Mouse (Mus musculus) lung, postnatal 0 days (tissue): ENCODE results near the gene Cdc42bpb.

Experiments used
- CTCF ChIP-seq: IDR thresholded peaks from 2 replicates; pipeline ENCODE4 v1.5.1; 2016; ENCODE audit warnings: antibody characterized with exemption, mild to moderate bottlenecking
- EP300 ChIP-seq: IDR thresholded peaks from 2 replicates; pipeline ENCODE4 v1.6.1; 2016; ENCODE audit warnings: antibody characterized with exemption, mild to moderate bottlenecking, control low read depth

DNA sequence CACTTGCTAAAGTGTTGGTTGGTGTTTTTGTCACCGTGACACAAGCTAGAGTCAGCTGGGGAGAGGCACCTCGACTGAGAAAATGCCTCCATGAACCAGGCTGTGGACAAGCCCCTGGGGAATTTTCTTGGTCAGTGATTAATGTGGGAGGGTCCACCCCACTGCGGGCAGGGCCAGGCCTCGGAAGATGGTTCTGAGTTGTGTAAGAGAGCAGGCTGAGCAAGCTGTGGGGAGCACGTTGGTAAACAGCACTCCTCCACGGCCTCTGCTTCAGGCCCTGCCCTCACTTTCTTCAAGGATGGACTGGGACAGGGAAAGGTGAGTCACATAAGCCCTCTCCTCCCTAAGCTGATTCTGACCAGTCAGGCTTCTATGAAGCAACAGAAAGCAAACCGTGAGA, 36.8 kb downstream of the Cdc42bpb start:
- TF ChIP-seq CTCF (no peak), EP300 (no peak)
